Mouse (Mus musculus) macrophage (primary cell): ENCODE results near the gene Atp8a1. TPM values are rescaled to one million over a fixed set of nuclear protein-coding genes. Genes with fewer than 3 reads are reported as not detected.

Experiments used
- H3K27ac ChIP-seq: fragments of 350-480 bp; formaldehyde crosslinking; 2 replicates; pipeline ENCODE4 v1.9.0; 2021
- H3K36me3 ChIP-seq: fragments of 350-480 bp; formaldehyde crosslinking; 2 replicates; pipeline ENCODE4 v1.9.0; 2021; ENCODE audit errors: inconsistent target
- H3K4me3 ChIP-seq: fragments of 350-480 bp; formaldehyde crosslinking; 2 replicates; pipeline ENCODE4 v1.9.0; 2021; ENCODE audit errors: inconsistent target
- H3K79me2 ChIP-seq: fragments of 350-480 bp; formaldehyde crosslinking; 2 replicates; pipeline ENCODE4 v1.9.0; 2021; ENCODE audit errors: inconsistent target
- WGBS: methylation state at CpG from one replicate; pipeline ENCODE4 v1.1.7; 2026; ENCODE audit warnings: inconsistent platforms; ENCODE audit not compliant: missing documents; 5-methylcytosine and 5-hydroxymethylcytosine counted together
- polyA plus RNA-seq: library from polyadenylated mRNA; stranded (reverse); fragments of 250-400 nt; gene quantifications from 3 replicates; pipeline ENCODE4 v1.2.4, GENCODE M21; 2018; ENCODE audit warnings: inconsistent platforms

Gene Atp8a1
- polyA plus RNA-seq, 1 experiment from 2014 or later, result 43.8 TPM

DNA sequence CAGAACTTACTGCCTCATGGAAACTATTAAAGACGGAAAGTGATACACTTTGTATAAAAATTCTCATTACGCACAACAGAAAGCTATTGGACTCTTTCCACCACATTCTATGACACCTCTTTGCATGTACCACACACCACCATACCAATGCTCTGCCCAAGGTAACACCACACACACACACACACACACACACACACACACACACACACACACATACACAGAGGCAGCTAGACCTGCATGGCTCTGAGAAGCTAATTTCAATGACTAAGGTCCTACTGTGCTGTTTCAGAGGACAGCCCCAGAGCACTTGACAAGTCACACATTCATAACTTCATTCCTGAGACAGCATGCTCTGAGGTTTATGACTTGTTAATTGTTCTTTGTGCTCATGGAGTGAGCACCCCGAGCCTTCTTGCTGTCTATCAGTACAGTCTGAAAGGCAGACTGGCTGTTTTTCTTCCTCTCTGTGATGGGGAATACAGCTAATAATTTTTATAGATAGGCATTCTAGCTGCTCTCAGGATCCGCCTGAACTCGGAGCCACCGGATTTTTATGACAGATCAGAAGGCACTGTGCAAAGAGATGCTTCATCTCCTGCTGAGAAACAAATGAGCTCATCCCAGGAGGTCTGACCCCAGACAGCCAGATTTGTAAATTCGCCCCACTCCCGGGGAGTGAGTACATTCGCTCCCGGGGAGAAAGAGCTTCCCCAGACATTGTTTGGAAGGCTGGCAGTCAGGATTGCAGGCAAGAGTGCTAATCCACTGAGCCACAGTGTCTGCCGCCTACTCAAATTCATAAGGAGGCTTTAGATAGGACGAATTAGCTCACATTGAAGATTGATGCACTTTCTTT lies 150.3 kb downstream of the Atp8a1 start:
- peaks cover 37% of the 10 kb centered on the region for H3K36me3 ChIP-seq
- WGBS, result 95% methylated on average over 12 of the region's 12 CpGs
- H3K4me3 ChIP-seq, result no peak overlapping the region
- H3K27ac ChIP-seq, result no peak overlapping the region
- no peaks in the 10 kb centered on the region for H3K79me2 ChIP-seq

DNA sequence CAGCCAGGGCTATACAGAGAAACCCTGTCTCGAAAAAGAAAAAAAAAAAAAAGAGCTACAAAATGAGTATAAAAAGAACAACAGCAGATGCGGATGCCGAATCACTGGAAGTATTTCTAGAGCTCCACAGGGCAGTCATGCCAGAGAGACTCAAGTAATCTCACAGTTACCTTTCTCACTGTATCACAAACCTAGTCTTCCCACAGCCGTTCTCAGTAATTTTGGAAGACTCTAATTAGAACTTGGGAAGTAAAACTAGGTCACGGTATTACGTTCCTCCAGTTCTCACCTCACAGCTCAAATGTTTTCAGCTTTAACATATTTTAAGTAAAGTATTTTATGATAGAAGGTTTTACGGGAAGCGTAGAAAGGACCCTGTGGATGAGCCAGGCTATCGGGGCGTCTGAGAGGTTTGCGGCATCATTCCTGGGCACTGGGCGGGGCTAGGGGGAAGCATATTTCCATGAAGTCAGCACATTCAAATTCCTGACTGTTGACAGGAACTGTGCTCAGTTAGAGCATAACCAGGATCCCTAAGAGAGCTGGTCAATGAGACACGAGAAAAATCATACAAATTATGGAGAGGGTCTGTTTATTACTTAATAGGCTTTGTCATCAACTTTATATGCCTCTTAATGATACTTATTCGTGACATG lies 152.1 kb downstream of the Atp8a1 start:
- Histone ChIP-seq H3K36me3 (peaks cover 23% of the 10 kb centered on the region; the same call in 1 of the 2 replicates), H3K4me3 (no peak overlapping the region), H3K27ac (no peak overlapping the region), H3K79me2 (no peaks in the 10 kb centered on the region)
- 97% methylated on average over 13 of the region's 14 CpGs for WGBS

DNA sequence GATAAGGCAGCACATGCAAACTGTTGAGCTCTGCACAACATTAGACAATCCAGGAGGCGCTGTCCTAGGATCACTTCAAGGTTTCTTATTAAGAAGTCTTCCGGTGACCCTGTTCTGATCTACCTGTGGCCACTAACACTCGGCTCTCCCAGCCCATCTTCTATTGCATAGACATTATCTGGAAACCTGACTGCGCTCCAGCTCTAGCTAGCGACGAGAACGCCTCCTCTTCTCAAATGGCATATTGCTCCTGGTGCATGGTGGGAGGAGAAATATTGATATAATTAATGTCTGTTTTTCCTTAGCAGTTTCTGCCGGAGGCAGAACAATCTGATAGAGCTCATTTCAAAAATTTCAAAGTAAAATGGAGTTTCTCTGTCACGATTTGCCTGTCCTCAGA lies 156.9 kb downstream of the Atp8a1 start:
- Histone ChIP-seq H3K79me2 (no peaks in the 10 kb centered on the region), H3K4me3 (no peak overlapping the region), H3K27ac (no peak overlapping the region), H3K36me3 (peaks cover 27% of the 10 kb centered on the region; the same call in 1 of the 2 replicates)
- WGBS, result 96% methylated on average over 9 of the region's 9 CpGs

DNA sequence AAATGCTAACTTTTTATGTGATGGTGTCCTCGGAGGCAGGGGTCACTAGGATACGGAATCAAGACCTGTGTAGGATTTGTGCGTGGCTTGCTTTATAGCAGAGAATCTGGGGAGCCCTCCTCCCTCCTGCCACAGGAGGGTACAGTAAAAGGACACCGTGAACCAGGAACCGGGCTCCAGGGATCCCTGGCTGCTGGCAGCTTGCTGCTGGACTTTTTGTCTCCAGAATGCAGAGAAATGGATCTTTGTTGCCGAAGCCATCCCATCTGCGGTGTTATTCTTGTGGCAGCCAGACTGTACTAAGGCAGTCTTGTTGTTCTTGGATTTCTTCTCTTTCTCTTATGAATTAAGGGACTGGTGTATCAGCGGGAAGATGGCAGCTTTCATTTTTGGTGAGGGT lies 159.2 kb downstream of the Atp8a1 start:
- H3K36me3 ChIP-seq, result peaks cover 25% of the 10 kb centered on the region; the same call in 1 of the 2 replicates
- H3K4me3 ChIP-seq, result no peak overlapping the region
- 99% methylated on average over 8 of the region's 8 CpGs for WGBS
- H3K79me2 ChIP-seq, result no peaks in the 10 kb centered on the region
- H3K27ac ChIP-seq, result no peak overlapping the region

DNA sequence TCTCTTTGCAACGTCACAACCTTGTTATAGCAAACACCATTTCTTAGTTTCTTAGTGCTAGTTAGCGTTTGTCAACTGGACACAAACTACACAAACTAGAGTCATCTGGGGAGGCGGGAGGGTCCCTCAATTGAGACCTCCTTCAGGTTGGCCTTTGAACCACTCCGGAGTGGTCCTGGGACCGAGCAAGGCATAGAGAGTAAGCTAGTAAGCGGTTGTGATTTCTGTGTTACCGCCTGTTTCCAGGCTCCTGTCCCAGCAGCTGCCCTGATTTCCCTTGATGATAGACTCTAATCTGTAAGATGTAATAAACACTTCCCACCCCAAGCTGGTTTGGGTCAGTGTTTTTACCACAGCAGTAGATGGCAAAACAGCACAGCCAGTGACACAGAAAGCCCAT lies 161.3 kb downstream of the Atp8a1 start:
- 97% methylated on average over 7 of the region's 7 CpGs for WGBS
- no peaks in the 10 kb centered on the region for H3K79me2 ChIP-seq
- H3K4me3 ChIP-seq, result no peak overlapping the region
- peaks cover 39% of the 10 kb centered on the region for H3K36me3 ChIP-seq
- no peak overlapping the region for H3K27ac ChIP-seq

DNA sequence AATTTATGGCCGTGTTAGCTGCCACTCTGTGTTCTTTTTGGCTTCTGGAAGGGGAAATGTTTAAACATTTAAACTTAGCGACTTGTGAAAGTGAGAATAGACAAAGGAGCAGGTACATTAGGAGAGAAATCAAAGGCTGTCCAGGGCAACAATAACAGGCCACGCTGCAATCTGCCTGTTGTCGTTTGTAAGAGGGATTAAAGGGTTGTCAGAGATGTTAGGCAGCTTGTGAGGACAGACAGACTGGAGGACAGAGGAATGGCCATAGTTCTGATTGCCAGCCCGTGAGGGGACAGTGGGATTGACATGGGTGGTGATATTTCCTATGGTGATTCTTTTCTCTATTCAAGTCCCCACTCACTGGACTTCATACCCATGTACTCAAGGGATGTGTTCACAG lies 161.8 kb downstream of the Atp8a1 start:
- no peak overlapping the region for H3K4me3 ChIP-seq
- peaks cover 43% of the 10 kb centered on the region for H3K36me3 ChIP-seq
- no peak overlapping the region for H3K27ac ChIP-seq
- no peaks in the 10 kb centered on the region for H3K79me2 ChIP-seq
- 93% methylated on average over 5 of the region's 5 CpGs for WGBS

DNA sequence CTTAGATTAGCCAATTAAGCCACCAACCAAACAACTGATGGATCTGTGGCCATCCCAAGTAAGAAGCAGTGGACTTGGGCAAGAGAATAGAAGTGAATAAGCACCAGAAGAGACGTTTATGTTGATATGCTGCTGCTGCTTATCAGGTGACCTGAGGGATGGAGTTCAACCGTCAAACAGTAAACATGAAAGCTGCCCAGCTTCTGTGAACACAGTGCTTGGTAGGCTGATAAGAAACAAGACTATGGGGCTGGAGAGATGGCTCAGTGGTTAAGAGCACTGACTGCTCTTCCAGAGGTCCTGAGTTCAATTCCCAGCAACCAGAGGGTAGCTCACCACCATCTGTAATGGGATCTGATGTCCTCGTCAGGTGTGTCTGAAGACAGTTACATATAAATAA lies 168.4 kb downstream of the Atp8a1 start:
- 87% methylated on average over 3 of the region's 3 CpGs for WGBS
- Histone ChIP-seq H3K36me3 (peaks cover 76% of the 10 kb centered on the region), H3K79me2 (no peaks in the 10 kb centered on the region), H3K4me3 (no peak overlapping the region), H3K27ac (no peak overlapping the region)

DNA sequence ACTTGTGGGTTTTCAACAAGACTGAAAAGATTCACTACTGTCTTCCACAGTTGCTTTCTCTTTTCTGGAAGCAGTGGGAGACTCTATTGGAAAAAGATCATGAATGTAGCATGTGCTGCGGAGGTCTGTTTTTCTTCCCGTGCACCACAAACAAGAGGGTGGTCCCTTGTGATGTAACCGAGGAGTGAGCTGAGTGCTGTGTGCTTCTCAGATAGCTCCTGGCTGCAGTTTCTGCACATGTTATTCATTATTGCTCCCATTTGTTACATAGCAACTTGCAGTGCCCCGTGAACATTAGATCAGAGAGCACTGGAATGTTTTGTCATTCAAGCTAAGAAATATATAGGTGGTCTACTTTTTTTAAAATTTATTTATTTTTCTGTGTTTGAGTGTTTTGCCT lies 174.2 kb downstream of the Atp8a1 start:
- 98% methylated on average over 4 of the region's 4 CpGs for WGBS
- Histone ChIP-seq H3K27ac (no peak overlapping the region), H3K4me3 (no peak overlapping the region), H3K79me2 (no peaks in the 10 kb centered on the region), H3K36me3 (peaks cover 53% of the 10 kb centered on the region; the same call in 1 of the 2 replicates)

DNA sequence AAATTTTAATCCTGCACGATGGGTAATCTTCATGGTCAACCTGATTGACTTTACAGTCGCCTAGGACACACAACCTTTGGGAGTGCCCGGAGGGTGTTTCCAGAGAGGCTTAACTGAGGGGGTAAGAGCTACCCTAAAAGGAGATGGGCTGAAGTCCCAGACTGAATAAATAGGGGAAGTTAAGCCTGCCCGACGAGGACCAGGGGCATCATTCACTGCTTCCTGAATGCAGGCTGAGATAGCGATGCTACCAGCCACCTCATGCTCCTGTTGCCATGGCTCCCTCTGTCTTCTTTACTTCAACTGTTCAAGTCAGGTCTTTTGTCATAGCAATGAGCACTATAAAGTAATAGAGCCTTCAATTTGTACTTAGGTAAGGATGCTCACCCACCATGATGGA lies 177.1 kb downstream of the Atp8a1 start:
- no peak overlapping the region for H3K27ac ChIP-seq
- H3K36me3 ChIP-seq, result peaks cover 55% of the 10 kb centered on the region
- H3K79me2 ChIP-seq, result no peaks in the 10 kb centered on the region
- no peak overlapping the region for H3K4me3 ChIP-seq
- WGBS, result 57% methylated on average over 6 of the region's 6 CpGs

DNA sequence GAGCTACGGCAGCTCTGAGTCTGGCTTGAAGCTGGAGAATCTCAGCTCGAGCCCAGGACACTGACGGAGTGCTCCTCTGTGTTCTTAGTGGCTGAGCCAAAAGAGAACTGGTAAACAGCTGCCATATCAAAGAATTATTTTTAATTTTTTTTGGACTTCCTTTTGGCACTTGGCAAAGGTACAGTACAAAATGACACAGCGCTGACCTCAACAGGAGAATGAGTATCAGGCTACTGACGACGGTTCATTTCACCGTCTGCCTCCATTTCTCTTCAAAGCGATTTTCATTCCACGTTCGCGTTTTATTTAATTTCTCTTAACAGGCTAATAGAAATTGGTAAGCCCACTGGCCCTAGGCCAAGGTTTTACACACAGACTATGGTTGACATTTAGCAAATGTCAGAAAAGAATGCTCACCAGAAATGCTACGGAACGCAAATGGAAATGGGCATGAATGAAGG lies 177.8 kb downstream of the Atp8a1 start:
- 64% methylated on average over 13 of the region's 13 CpGs for WGBS
- H3K36me3 ChIP-seq, result peaks cover 62% of the 10 kb centered on the region
- H3K27ac ChIP-seq, result no peak overlapping the region
- no peak overlapping the region for H3K4me3 ChIP-seq
- no peaks in the 10 kb centered on the region for H3K79me2 ChIP-seq

DNA sequence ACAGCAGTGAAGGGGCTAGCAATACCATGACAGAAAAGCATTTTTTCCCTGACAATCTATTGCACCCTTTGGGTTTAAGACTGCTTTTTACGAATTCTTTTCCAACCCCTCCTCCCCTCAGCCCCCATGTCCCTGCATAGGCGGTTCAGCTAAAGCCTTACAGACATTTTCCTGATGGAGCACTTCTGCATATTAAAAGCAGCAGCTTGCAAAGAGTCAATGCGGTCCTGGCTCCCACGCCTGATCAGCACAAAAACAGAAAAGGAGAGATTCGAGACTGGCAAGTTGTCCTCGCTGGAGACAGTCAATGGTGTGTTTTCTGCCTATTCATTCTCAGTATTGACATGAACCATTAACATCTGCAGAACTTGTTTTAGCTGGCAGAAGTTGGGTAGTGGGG lies 184.5 kb downstream of the Atp8a1 start:
- Histone ChIP-seq H3K4me3 (no peak overlapping the region), H3K79me2 (no peaks in the 10 kb centered on the region), H3K36me3 (peaks cover 78% of the 10 kb centered on the region), H3K27ac (no peak overlapping the region)
- WGBS, result 90% methylated on average over 6 of the region's 6 CpGs

DNA sequence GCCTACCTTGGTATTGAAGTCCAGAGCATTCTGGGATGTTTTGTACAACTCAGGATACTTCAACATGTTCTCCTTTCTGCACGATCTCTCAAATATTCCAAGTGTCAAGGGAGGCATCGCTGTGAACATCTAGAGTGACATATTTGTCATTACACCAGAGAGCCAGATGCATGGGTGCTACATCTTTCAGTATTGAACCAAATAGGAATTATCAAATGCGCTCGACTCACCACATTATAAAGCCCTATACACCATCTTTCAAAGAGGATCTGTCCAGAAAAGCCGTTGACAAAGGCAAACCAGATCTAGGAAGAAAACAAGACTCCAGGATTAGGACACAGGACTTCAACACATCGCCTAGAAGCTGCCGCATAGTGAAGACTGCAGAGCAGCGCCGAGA lies 187.4 kb downstream of the Atp8a1 start:
- WGBS, result 98% methylated on average over 7 of the region's 9 CpGs
- H3K79me2 ChIP-seq, result no peaks in the 10 kb centered on the region
- no peak overlapping the region for H3K27ac ChIP-seq
- no peak overlapping the region for H3K4me3 ChIP-seq
- peaks cover 73% of the 10 kb centered on the region for H3K36me3 ChIP-seq

DNA sequence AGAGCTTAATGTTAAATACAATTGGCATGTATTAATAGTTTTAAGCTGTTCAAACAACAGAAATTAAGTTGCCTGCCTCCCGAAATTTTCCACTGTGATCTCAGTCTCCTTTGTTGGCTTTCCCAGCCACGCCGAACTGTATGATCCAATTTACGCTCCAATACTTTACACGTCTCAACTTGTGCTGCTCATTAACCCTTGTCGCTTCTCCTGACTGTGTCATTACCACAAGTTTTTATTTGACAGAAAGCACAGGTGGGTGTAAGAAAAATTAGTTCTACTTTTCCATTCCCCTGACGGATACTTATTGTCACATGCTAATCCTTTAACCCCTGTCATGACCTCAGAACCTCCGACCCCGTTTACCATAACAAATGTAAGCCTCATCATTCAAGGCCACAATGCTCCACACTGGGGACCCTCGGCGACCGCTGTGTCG lies 190.4 kb downstream of the Atp8a1 start:
- H3K4me3 ChIP-seq, result no peak overlapping the region
- no peak overlapping the region for H3K27ac ChIP-seq
- WGBS, result 97% methylated on average over 13 of the region's 13 CpGs
- H3K79me2 ChIP-seq, result no peaks in the 10 kb centered on the region
- peaks cover 82% of the 10 kb centered on the region for H3K36me3 ChIP-seq

DNA sequence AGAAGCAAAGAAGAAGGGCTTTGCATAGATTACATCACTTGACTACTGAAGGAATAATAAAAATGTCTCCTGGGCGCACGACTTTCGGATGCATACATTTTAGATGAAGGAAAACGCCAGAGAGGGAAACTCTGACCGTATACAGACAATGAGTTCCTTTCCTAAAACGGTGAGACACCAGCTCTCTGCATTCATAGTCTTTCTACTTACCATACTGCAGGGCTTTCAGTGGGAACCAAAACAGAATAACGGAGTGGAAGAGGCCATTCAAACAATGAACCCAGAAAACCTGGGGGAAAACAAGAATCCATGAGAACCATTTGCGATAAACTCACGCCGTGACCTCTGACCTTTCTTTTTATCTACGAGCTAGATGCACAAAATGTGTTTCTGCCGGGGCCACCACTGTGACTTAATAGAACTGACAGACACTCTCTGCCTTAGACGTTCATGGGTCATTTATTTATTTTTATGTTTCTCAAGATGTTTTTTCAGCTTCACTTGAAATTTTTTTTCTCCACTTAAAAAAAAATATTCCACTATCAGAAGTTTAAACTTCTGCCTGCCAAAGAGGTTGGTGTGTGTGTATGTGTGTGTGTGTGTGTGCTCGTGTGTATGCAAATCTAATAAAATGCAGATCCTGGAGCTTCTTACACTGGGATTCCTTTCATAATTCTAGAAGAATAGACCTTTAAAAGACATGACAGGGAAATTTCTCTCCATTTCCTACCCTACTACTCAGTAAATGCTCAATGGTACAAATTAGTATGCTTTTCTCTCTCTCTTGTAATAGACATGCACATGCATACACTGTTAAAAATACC lies 191.3 kb downstream of the Atp8a1 start:
- Histone ChIP-seq H3K27ac (no peak overlapping the region), H3K79me2 (no peaks in the 10 kb centered on the region), H3K4me3 (no peak overlapping the region), H3K36me3 (peaks cover 85% of the 10 kb centered on the region)
- 95% methylated on average over 14 of the region's 14 CpGs for WGBS
